Mouse (Mus musculus): ENCODE measurements around the gene S1pr5.
"Not testable (repeated sequence)": the region's sequence is repeated elsewhere in the genome, so short reads cannot be mapped to it uniquely, and the experiment has no call there.

S1pr5 gene

DNA sequence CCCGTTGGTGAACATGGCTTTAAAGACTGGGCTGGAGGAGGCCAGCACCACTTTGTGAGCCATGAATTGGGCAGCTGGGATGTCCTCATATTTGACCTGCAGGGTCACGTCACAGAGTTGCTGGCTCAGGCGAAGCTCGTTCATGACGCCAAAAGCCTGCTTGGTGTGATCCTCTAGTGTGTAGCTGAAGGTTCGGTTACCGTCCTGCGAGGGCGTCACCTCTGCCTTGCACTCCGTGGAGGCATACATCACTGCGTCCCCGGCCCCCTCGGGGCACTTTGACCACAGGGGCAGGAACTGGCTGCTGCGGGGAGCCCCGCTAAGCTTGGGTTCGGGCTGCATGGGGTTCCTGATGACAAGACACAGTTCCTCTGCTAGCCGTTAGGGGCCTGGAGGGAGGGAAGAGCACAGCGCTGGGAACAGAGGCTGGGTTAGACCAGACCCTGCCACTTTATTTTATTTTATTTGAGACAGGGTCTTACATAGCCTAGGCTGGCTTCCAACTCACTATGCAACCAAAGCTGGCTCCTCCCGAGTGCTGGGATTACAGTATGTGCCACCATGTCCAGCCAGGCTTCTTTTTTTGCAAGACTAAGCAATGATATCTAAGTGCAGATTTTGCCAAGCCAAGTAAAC is 10.8 kb downstream of the S1pr5 start:
- no peak for DNase-seq (ENCODE audit: low spot score)

DNA sequence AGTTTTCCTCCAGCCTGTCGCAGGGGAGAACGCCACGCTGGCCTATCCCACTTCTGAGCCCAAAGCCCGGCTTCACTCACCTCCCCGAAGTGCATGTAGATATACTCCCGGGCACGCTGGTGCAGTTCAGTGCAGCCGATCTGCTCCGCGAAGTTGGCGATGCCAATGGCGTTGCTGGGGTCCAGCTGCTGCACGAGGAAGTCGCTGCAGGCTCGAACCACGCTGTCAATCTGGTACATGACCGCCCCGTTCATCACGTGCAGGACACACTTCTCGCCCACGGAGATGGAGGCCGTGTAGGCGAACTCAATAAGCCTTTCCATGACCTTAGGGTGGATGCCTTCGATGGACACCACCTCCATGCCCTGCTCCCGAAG is 11.3 kb downstream of the S1pr5 start:
- DNase-seq (ENCODE audit: low spot score), result no peak

DNA sequence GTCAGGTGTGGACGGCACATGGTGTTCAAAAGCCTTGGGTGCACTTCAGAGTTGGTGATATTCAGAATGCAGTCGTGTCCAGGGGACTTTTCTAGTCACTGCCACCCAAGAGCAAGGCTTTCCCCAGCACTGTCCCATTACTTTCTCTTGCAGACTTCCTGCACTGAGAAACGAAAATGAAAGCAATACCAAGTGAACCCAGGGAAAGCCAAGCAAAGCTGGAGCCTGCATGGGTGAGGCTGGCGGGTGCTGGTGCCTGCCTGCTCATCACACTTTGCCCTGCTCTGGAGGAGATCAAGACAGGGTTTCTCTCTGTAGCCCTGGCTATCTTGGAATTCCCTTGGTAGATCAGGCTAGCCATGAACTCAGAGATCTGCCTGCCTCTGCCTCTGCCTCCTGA is 12.9 kb downstream of the S1pr5 start:
- no peak for DNase-seq (ENCODE audit: low spot score)

DNA sequence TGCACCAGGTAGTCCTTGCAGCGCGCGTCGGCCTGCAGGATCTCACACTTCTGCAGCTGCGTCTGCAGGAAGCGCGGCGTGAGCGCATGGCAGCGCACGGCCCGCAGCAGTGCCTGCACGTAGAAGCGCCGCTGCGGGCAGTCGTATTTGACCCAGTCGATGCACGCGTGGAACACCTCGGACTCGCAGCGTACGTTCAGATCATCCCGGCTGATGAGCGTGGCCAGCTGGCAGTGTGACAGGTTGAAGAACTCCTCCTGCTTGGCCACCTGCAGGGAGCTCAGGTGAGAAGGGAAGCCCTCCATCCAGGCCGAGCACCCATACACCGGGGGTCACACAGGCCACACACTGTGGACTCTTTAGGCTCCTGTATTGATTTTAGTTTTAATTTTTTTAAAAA is 14.4 kb downstream of the S1pr5 start:
- no peak for DNase-seq (ENCODE audit: low spot score)

DNA sequence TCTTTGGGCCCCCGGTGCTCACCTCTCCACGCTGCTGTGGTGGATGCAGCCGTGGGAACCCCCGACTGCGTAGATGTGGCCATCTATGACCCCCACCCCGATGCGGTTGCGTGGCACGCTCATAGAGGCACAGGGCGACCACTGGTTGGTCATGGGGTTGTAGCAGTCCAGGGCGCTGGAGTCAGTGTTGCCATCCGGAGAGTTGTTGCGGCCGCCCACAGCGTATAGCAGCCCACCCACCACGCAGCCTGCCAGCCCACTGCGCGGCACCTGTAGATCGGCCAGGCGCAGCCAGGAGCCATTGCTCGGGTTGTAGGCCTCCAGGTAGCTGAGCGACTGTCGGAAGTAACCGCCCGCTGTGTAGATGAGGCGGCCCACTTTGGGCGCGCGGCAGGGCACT is 14.9 kb downstream of the S1pr5 start:
- DNase-seq (ENCODE audit: low spot score), result no peak

DNA sequence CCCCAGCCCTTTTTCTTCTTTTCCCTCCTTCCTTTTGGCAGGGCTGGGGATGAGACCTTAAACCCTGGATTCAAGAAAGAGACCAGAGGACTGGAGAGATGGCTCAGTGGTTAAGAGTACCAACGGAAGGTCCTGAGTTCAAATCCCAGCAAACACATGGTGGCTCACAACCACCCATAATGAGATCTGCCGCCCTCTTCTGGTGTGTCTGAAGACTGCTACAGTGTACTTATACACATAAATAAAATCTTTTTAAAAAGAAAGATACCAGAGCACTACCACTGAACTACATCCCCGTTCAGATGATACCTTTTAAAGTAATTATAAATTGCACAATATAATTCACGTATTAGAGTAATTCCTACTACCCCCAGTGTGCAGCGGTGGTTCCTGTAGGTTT is 15.4 kb downstream of the S1pr5 start:
- no peak for DNase-seq (ENCODE audit: low spot score)

DNA sequence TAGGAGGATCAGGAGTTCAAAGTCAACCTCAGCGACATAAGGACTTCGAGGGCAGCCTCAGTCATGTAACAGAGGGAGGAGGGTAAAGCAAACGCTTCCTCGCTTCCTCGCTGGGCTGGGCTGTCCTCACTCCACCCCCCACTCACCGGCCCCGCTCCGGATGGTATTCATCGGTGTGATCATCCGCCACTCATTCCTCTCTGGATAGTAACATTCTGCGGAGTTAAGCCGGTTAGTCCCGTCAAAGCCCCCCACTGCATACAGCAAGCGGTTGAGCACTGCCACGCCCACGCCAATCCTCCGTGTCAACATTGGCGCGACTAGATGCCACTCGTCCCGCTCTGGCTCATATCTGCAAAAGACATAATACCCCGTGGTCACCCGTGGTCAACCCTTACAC is 16.7 kb downstream of the S1pr5 start:
- DNase-seq (ENCODE audit: low spot score), result no peak

DNA sequence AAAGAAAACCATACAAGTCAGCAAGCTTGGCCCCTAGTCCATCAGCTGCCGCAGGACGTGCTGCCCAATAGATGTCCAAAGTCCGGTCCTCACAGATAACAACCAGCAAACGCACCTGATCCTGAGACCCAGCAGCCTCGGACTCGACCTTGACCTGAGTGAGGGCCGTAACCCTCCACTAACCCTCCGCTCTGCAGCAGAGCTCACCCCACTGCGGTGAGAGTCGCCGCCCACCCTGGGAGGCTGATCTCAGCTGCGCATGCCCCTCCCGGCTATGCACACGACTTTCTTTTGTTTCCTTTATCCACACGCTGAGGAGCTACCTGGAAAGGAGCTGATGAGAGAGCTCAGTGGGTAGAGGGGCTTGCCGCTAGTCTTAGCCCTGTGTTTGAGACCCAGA is 20.9 kb downstream of the S1pr5 start:
- no peak for DNase-seq (ENCODE audit: low spot score)

DNA sequence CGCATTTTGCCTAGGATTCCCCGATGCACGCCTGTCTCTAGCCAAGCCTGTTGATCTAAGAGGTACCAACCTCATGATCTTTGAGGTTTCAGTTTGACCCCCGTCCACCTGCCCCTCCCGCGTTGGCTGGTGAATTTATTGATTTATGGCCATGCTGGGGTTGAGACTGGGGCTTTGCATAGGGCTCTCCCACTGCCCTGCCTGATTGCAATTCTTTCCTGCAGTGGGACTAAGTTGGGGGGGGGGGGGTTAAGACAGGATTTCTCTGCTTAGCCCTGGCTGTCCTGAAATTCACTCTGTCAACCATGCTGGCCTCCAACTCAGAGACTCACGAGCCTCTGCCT is 22.9 kb downstream of the S1pr5 start:
- DNase-seq (ENCODE audit: low spot score), result no peak

DNA sequence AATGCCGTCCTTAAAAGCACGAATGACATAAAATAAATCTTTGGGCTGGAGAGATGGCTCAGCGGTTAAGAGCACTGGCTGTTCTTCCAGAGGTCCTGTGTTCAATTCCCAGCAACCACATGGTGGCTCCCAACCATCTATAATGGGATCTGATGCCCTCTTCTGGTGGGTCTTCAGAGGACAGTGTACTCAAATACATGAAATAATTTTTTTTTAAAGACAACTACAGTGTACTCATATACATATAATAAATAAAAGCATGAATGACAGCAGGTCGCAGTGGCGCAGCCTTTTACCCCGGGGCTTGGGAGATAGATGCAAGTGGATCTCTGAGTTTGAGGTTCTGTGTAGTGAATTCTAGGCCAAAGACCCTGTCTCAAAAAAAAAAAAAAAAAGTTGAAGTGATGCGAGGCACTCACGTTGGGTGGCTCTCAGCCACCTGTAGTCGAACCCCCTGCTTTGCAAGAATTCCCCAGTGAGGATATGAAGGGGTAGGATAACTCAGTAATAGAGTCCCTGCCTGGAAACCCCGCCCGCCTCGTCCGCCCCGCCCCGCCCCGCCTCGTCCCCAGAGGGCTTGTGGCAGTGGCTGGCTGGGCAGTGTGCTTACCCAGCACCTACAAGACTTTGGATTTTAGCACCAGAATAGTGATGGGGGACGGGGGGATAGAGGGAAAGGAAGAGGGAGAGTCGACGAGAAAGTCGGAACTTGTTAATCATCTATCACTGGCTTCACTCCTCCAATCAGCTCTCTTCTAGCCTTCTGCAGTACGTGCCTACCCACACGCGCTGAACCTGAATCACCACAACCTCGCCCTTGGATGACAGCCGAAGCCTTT is 23.4 kb downstream of the S1pr5 start:
- DNase-seq (ENCODE audit: low spot score), result no peak

DNA sequence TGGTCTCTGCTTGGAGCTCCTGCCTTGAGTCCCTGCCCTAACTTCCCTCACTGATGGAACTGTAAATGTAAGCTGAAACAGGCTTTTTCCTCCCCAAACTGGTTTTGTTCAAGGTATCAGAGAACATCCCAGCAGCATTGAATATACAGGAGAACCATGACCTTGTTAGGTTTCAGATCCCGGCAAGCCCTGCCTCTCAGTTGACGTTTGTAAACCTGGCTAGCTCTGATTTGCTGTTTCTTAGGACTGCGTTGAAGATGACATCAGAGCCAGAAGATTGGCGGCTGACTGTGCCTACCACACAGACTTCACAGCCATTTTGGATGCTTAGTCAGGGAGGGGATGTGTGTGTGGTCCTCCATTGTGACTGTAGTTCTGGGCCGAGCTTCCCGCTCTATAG is 24.3 kb downstream of the S1pr5 start:
- no peak for DNase-seq (ENCODE audit: low spot score)

DNA sequence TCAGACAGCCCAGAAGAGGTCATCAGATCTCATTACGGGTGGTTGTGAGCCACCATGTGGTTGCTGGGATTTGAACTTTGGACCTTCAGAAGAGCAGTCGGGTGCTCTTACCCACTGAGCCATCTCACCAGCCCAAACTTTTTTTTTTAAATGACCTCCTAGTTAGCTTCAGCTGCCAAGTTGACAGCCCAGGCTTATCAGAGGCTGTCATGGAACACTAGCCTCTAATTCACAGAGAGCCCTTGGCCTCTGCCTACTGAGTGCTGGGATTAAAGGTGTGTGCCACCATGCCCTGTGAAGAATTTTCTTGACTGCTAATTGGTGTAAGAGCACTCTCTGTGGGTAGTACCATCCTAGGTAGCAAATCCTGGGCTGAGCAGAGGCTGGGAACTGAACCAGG is 24.8 kb downstream of the S1pr5 start:
- DNase-seq (ENCODE audit: low spot score), result not testable (repeated sequence)

DNA sequence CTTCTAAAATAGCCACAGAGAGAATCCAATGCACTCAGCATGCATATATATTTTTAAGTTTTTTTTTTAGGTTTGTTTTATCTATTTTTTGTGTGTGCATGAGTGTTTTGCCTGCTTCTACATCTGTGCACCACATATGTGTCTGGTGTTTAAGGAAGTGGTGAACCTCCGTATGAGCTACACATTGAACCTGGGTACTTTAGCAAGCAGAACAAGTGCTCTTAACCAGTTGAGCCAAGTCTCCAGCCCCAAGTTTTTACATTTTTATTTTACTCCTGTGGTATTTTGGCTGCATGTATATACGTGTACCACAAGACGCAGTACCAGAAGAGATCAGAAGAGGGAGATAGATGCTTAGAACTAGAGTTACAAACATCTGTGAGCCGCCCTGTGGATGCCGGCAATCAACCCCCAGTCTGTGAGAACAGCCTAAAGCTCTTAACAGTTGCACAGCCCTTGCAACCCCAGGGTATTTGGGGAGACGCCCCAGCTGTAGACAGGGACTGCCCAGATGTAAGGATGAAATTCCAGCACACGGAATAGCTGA is 26.8 kb downstream of the S1pr5 start:
- DNase-seq (ENCODE audit: low spot score), result peak; percentile 61

DNA sequence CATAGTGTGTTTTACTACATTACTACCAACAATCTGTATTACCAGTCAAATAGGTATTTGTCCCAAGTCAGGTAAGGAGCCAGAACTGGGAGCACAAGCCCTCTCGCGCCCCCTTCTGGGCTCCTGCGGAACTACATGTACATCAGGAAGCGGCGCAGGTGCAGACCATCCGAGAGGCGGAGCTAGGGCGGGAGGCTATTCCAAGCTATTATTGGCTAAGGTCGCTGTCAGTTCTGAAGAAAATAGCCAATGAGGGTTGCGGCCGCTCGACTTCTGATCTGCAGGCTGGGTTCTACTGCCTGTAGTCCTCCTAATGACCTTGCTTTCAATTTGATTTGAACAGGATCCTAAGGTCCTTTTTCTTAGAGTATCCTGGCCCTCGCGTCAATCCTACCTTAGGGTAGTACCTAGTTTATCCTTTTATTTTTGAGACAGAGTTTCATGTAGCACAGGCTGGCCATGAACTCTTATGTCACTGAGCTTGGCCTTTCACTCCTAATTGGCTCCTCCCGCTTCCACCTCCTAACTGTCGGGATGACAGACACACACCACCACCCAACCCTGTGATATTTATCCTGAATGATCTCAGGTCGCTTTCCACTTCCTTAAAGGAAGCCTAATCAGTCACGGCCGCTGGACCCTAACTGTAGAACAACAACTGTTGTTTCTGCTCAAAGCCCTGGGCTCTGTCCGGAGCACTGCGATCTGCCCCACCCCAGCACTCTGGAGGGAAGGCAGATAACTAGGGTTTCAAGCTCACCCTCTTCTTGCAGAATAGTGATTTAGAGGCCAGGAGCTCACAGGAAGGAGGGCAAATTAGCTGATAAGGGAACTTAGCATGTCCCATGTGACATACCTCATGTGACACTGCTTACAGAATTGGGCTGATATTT is 27.5 kb downstream of the S1pr5 start:
- peak; percentile 96 for DNase-seq (ENCODE audit: low spot score)

DNA sequence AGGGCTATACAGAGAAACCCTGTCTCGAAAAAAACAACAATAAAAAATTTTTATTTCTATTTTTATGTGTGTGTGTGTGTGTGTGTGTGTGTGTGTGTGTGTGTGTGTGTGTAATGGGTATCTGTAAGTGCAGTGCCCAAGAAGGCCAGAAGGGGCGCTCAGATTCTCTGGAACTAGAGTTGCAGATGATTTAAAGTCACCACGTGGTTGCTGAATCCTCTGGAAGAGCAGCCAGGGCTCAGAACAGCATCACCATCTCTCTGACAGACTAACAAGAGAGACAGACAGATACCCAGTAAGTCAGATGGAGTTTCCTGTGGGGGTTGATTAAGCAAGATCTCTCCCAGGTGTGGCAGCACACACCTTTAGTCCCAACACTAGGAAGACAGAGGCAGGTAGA is 28.4 kb downstream of the S1pr5 start:
- no peak for DNase-seq (ENCODE audit: low spot score)

DNA sequence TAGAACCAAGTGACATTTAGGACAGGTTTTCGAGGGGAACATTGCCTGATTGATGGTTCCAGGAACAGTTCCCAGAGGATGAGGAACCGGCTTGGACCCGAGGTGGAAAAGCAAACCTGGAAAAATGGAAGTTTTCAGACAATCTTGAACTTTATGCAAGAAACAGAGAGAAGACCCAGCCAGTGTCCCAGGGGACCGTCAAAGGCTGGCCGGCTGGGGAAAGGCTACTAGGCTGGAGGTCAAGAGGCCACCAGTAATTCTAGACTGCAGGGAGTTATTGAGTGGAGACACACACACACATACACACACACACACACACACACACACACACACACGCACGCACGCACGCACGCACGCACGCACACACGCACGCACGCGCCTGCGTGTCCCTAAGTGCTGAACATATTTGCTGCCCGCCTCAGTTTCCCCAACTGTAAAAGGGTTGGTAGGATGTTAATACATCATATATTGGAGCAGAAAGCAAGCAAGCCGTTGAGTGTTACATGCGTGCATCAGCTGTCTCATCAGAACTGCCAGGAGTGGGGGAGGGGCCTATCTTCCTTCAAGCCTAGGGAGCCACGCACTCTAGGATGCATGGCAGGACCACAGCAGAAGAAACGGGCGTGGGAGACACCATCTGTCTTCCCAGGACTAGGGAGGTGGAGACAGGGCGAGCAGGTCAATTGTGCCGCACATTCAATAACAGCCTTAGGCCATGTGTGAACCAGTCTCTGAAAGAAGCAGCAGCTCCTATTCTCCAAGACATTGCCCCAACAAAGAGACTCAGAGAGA is 32.0 kb downstream of the S1pr5 start:
- peak; percentile 60 for DNase-seq (ENCODE audit: low spot score)

DNA sequence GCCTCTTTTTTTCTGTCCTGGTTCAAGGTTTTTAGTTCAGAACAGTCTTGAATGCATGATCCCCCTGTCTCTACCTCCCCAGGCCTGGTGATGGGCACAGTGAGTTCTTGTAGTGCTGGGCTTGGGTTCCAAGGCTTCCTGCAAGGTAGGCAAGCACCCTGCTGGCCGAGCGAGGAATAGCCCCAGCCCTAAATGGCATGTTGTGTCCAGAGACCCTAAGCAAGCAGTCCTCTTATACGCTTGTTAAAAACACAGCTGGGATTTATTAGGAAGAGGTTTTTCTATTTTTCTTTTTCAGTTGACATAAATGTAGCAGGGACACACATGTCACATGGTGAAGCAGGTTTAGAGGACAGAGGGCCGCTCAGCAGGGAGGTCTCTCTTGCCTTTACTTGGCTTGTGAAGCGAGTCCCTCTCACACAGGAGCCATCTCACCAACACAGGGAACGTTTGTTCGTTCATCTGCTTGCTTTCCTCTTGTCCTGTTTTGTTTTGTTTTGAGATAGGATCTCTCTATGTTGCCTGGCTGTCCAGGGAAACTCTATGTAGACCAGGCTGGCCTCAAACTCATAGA is 34.5 kb downstream of the S1pr5 start:
- DNase-seq (ENCODE audit: low spot score), result no peak

DNA sequence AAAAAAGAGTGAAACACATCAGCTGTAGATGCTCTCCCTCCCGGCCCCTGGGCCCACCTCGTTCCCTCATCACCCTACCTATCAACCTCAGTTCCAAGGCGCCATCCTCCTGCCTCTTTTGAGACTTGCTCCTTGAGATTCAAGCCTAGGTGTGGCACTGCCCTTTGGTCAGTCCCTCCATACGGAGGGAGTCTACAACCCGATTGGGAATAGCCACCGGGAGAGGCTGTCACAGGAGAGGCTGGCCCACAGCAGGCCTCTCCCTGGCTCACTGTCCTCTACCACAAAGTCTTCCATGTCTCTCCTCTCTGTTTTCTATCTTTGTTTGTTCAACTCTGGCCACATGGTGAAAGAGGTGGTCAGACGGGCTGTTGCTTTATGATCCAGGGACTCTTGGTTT is 36.6 kb downstream of the S1pr5 start:
- DNase-seq (ENCODE audit: low spot score), result no peak

DNA sequence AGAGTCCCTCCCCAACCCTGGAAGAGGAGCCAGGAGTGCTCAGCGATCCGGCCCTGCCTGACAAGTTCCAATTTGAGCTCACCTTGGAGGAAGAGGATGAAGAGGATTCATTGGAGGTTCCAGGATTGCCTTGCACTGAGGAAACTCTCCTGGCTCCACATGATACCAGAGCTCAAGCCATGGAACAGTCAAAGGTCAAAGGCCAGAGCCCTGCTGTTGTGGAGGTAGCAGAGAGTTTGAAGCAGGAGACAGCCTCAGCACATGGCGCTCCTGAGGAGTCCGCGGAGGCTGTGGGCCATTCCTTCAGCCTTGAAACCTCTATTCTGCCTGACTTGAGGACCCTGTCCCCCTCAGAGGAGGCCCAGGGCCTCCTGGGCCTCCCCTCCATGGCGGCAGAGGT is 37.4 kb downstream of the S1pr5 start:
- no peak for DNase-seq (ENCODE audit: low spot score)

DNA sequence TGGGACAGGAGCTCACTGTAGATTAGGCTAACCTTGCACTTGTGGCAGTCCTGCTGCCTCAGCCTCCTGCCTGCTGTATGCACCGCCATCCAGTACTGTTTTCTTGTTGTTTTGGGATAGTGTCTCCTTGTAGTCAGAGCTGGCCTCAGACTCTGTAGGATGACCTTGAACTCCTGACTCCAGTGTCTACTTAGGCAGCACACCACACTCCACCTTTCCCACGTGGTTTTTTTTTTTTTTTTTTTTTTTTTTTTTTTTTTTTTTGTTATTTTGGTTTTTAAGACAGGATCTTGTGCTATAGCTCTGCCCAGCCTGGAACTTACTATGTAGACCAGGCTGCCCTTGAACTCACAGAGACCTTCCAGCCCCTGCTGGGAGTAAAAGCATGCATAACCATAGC is 39.6 kb downstream of the S1pr5 start:
- DNase-seq (ENCODE audit: low spot score), result no peak

DNA sequence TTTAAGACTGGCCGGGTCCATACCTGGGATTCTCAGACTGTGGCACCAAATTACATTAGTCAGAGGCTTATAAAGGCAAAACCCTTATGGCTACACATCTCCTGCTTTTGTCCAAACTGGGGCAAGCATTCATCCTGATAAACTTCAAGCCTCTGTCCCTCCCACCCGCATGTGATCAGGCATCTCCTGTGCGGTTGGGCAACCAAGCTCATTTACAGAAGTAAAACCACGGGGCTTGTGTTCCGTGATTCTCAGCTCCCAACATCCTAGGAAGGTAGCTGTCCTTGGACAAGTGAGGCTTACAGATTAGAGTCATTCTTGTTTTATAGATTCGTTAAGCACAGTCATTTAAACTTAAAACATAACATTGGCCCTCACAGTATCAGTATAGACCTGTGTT is 41.4 kb downstream of the S1pr5 start:
- no peak for DNase-seq (ENCODE audit: low spot score)

All from layer of hippocampus, adult 11-12 months (tissue).